Mouse (Mus musculus): ENCODE data around the gene Ulk4.

GRCm38 (mm10) chr9:121249805-121250204 lies 27.2 kb downstream of the Ulk4 start:
- no peak for TF ChIP-seq EP300 (IDR thresholded peaks at IDR 0.05; ENCODE audit: low read depth)
- TF ChIP-seq CTCF (IDR thresholded peaks at IDR 0.05; ENCODE audit: low read depth): no peak
